Mouse (Mus musculus) small intestine, adult 2 months (tissue): ENCODE measurements at regions not wholly inside any gene's neighbourhood (a gene's known extent, or its start where the extent isn't known, plus 50 kb on each side); places are given as distances from the start of the nearest gene placed in this dataset.
A peak's percentile ranks its signal among the peaks of the same experiment; 100 is the strongest.
"Not testable (repeated sequence)": the region's sequence is repeated elsewhere in the genome, so short reads cannot be mapped to it uniquely, and the experiment has no call there.

ENCODE experiments used
- H3K27ac ChIP-seq: fragments of 200-500 bp; 2 replicates; pipeline ENCODE4 v1.5.1; 2012; ENCODE audit warnings: low read depth, low read length, control low read depth, inconsistent platforms; ENCODE audit not compliant: insufficient read depth
- H3K27me3 ChIP-seq: fragments of 200-500 bp; 2 replicates; pipeline ENCODE4 v1.6.1; 2012; ENCODE audit warnings: mild to moderate bottlenecking, moderate library complexity, low read length, inconsistent platforms; ENCODE audit not compliant: control insufficient read depth, insufficient read depth
- H3K36me3 ChIP-seq: fragments of 200-500 bp; 2 replicates; pipeline ENCODE4 v1.6.1; 2012; ENCODE audit warnings: mild to moderate bottlenecking, low read length, control low read depth, inconsistent platforms; ENCODE audit not compliant: control insufficient read depth, insufficient read depth
- H3K4me1 ChIP-seq: fragments of 200-500 bp; 2 replicates; pipeline ENCODE4 v1.6.1; 2012; ENCODE audit warnings: low read length, inconsistent platforms, mixed read lengths; ENCODE audit not compliant: control insufficient read depth, insufficient read depth, insufficient read length
- H3K4me3 ChIP-seq: fragments of 200-500 bp; 2 replicates; pipeline ENCODE4 v1.5.1; 2012; ENCODE audit warnings: low read depth, mild to moderate bottlenecking, control low read depth, inconsistent platforms, low read length, moderate library complexity
- CTCF ChIP-seq: fragments of 200-500 bp; IDR thresholded peaks from 2 replicates; pipeline ENCODE4 v1.5.1; 2012; ENCODE audit warnings: low read depth, mild to moderate bottlenecking, control low read depth, inconsistent platforms, low read length, moderate library complexity, mixed read lengths; ENCODE audit not compliant: insufficient replicate concordance, insufficient read length; ENCODE audit errors: extremely low read depth
- POLR2A ChIP-seq: fragments of 200-500 bp; IDR thresholded peaks from 2 replicates; pipeline ENCODE4 v1.6.1; 2012; ENCODE audit warnings: low read depth, mild to moderate bottlenecking, control low read depth, inconsistent platforms, low read length, moderate library complexity
- WGBS: fragments of 180-500 bp; shearing (Covaris S2); methylation state at CpG from one replicate; pipeline ENCODE4 v1.1.7; 2018; 5-methylcytosine and 5-hydroxymethylcytosine counted together

DNA sequence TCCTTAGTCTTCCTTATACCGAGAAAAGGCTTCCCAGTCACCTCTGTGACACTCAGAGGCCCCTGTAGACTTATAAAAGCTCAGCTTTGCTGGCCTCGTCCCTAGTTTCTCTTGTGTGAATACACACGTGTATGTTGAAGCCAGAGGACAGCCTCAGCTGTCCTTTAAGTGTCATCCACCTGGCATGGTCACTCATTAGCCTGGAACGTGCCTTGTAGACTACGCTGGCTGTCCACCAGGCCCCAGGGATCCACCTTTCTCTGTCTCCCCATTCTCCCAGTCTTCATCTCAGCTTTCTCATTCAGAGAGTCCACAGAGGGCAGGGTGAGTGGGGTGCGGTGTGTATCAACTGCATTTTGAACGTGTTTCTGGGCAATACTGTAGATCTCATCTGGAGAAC, 273.8 kb upstream of the Maf start:
- WGBS: 89% methylated on average over 7 of the region's 7 CpGs
- Histone ChIP-seq H3K4me1 (peaks cover 14% of the 10 kb centered on the region; the same call in 1 of the 2 replicates), H3K27me3 (no peaks in the 10 kb centered on the region), H3K4me3 (no peak overlapping the region), H3K27ac (no peak overlapping the region), H3K36me3 (no peaks in the 10 kb centered on the region)
- TF ChIP-seq CTCF (no peak), POLR2A (no peak)

DNA sequence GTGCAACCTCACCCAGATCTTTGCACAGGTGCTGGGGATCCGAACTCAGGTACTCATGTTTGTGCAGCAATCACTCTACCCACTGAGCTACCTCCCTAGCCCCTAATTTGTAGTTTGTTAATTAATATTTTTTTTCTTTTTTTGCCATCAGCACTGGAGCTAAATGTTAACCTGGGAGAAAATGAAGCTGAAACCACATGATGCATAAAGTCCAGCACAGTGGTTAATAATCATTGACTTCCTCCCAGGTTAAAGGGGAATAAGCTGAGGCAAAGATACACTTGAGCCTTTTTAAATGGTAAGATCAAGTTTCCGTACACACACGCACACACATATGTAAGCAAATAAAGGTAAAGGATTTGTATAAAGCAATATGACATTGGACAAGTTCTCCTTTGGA, 273.0 kb upstream of the Maf start:
- Histone ChIP-seq H3K4me3 (no peak overlapping the region), H3K4me1 (peaks cover 14% of the 10 kb centered on the region; the same call in 1 of the 2 replicates), H3K27me3 (no peaks in the 10 kb centered on the region), H3K36me3 (no peaks in the 10 kb centered on the region), H3K27ac (no peak overlapping the region)
- TF ChIP-seq POLR2A: no peak
- TF ChIP-seq CTCF: no peak
- WGBS: 91% methylated on average over 3 of the region's 3 CpGs

DNA sequence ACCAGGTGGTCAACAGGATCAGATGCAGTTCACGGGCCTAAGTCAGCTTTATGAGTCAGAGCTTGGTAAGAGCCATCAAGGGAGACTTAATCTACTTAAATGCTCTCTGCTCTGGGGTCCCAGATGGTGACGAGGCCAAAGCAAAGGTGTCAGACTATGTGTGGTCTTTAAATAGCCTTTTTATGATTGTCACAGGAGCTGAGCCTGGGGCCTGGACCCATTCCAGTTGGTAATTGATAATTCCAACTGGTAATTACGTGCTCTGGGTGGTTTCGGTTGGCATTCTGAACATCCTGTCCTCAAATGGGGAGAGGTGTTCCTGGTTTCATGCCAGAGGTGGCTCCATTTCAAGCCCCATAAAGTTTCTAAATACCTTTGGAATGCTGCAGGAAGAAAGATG, 269.6 kb upstream of the Maf start:
- Histone ChIP-seq H3K36me3 (no peaks in the 10 kb centered on the region), H3K4me3 (no peak overlapping the region), H3K4me1 (peaks cover 5% of the 10 kb centered on the region; the same call in 1 of the 2 replicates), H3K27me3 (no peaks in the 10 kb centered on the region), H3K27ac (no peak overlapping the region)
- no peak for TF ChIP-seq CTCF
- TF ChIP-seq POLR2A: no peak
- 26% methylated on average over 4 of the region's 4 CpGs for WGBS

DNA sequence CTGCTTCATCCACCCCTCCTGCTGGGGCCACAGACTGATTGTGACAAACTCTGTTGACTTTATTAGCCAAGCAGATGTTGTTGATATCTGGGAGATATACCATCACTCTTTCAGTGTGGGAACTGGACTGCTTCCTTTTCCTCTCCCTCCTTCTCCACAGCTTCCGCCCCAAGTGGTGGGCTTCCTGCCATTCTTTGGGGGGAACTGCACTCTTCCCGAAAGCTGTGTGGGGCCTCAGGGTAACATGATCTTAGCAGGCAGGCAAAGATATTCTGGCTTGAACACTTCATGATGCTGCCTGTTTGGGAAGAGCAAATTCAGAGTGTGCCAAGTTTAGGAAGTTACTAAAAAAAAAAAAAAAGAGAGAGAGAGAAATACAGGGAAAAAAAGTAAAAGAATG, 267.1 kb upstream of the Maf start:
- Histone ChIP-seq H3K27me3 (no peaks in the 10 kb centered on the region), H3K36me3 (no peaks in the 10 kb centered on the region), H3K27ac (no peak overlapping the region), H3K4me3 (no peak overlapping the region), H3K4me1 (peaks cover 11% of the 10 kb centered on the region; the same call in 1 of the 2 replicates)
- TF ChIP-seq POLR2A: no peak
- TF ChIP-seq CTCF: no peak
- WGBS: 56% methylated on average over 2 of the region's 2 CpGs

DNA sequence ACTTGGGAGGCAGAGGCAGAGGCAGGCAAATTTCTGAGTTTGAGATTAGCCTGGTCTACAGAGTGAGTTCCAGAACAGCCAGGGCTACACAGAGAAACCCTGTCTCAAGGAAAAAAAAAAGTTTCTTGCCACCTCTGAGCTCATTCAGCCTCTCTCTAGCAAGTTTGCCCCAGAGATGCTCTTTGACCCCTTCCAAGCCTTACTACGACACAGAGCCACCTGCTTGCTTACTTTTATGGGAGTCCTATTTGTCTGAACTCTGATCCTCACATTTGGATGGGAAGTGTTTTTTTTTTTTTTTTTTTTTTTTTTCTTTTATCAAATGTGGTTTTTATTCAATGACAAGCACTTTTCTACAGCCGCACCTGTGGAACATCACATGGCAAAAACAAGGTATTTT, 263.8 kb upstream of the Maf start:
- not testable (repeated sequence) for H3K27me3 ChIP-seq, H3K4me3 ChIP-seq, H3K4me1 ChIP-seq, H3K36me3 ChIP-seq
- H3K27ac ChIP-seq: peak overlapping the region; percentile 77
- 23% methylated on average over 2 of the region's 2 CpGs for WGBS

DNA sequence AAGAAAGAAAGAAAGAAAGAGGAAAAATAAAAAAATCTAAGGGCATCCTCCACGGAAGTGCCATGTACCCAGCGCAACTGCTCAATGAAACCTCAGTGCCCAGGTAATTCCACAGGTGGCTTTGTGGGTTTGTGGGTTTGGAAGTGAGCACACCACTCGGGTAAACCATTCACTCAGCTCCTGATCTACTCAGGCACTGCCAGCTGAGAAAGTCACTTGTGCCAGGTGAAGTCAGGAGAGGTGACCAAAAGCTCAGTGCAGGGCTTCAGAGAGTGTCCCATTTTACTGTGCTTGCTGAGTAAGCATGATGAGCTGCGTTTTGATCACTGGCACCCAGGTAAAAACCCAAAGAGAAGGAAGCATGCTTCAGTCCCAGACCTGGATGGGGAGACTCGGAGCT, 260.5 kb upstream of the Maf start:
- no peak overlapping the region for H3K4me3 ChIP-seq
- WGBS: 89% methylated on average over 5 of the region's 5 CpGs
- H3K36me3 ChIP-seq: no peaks in the 10 kb centered on the region
- no peak for TF ChIP-seq CTCF
- no peak for TF ChIP-seq POLR2A
- no peaks in the 10 kb centered on the region for H3K27me3 ChIP-seq
- H3K27ac ChIP-seq: no peak overlapping the region
- peaks cover 9% of the 10 kb centered on the region; the same call in 1 of the 2 replicates for H3K4me1 ChIP-seq

DNA sequence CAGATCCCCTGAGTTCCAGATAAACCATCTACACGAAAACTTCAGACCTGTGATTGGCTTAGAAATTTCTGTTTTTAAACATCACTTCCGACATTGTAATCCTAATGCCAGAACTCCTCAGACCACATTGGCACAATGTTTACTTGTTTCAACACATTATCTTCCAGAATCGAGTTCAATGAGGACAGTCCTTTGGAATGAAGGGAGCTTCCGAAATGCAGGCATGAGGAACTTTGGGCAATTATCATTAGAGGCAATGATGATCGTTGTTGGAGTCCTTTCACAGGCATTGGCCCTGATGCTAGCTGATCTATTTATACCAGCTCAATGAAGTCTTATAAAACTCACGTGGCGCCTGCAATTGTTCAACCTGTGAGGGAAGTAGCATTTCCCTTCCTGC, 258.4 kb upstream of the Maf start:
- Histone ChIP-seq H3K27ac (no peak overlapping the region), H3K27me3 (no peaks in the 10 kb centered on the region), H3K4me3 (no peak overlapping the region), H3K36me3 (no peaks in the 10 kb centered on the region), H3K4me1 (peaks cover 6% of the 10 kb centered on the region; the same call in 1 of the 2 replicates)
- WGBS: 84% methylated on average over 7 of the region's 7 CpGs
- TF ChIP-seq POLR2A: no peak
- no peak for TF ChIP-seq CTCF

DNA sequence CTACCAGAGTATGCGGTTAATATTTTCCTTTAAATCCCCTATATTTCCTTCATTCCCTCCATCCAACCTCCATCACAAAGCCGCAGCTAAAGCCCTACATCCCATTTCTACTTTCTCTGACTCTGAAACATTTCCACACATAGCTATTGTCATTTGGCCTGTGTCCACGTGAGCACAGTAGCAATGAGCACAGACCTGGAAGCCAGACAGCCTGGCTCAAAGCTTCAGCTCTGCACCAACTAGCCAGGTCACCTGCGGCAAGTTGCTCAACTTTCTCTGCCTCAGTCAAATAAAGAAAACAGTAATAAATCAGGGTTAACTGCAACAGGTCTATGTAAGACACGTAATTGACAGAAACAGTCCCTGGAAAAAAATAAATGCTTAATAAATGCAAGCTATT, 247.8 kb upstream of the Maf start:
- 82% methylated on average over 5 of the region's 5 CpGs for WGBS
- Histone ChIP-seq H3K27ac (no peak overlapping the region), H3K4me3 (no peak overlapping the region), H3K27me3 (no peaks in the 10 kb centered on the region), H3K36me3 (no peaks in the 10 kb centered on the region), H3K4me1 (no peaks in the 10 kb centered on the region)
- no peak for TF ChIP-seq POLR2A
